Mouse (Mus musculus): ENCODE measurements around the gene Klk1b24. TPM values are rescaled to one million over a fixed set of nuclear protein-coding genes. Genes with fewer than 3 reads are reported as not detected.
"Not testable (repeated sequence)": the region's sequence is repeated elsewhere in the genome, so short reads cannot be mapped to it uniquely, and the experiment has no call there.

Klk1b24 gene
- polyA plus RNA-seq (2012; fragmentation: generic; extraction: Trizol), result not detected
- long read RNA-seq, experiment 1, result 0 reads
- long read RNA-seq, experiment 2, result 0 reads

- not testable (repeated sequence) for H3K79me3 ChIP-seq (ENCODE audit: low read depth); H3K79me2 ChIP-seq (ENCODE audit: control insufficient read depth, insufficient read depth); H3K27me3 ChIP-seq (ENCODE audit: control insufficient read depth, insufficient read depth, insufficient read length); H3K4me3 ChIP-seq (ENCODE audit: insufficient read depth, poor library complexity, severe bottlenecking); H3ac ChIP-seq (ENCODE audit: control insufficient read depth, insufficient read length, low read depth); H3K36me3 ChIP-seq (ENCODE audit: control insufficient read depth, insufficient read depth)
Measured at GRCm38 (mm10) chr7:44187936-44188335, at the start of gene Klk1b24. Klk1b24 (plus strand) TSS chr7:44188236.

GRCm38 (mm10) chr7:44179299-44180045, 8.6 kb upstream of the Klk1b24 start:
- no peak overlapping the region for H3K4me3 ChIP-seq (ENCODE audit: insufficient read depth, poor library complexity, severe bottlenecking)
- no peaks in the 10 kb centered on the region for H3K36me3 ChIP-seq (ENCODE audit: control insufficient read depth, insufficient read depth)
- no peaks in the 10 kb centered on the region for H3K79me3 ChIP-seq (ENCODE audit: low read depth)
- TF ChIP-seq CEBPB (IDR thresholded peaks at IDR 0.05; ENCODE audit: low read depth), result no peak
- TF ChIP-seq MYOG (IDR thresholded peaks at IDR 0.05; ENCODE audit: control insufficient read depth, extremely low read depth, insufficient read length), result no peak
- no peak for TF ChIP-seq MAX (IDR thresholded peaks at IDR 0.05)
- no peak for TF ChIP-seq CTCF (IDR thresholded peaks at IDR 0.05; ENCODE audit: control insufficient read depth, insufficient read depth, insufficient read length)
- no peak for TF ChIP-seq FOSL1 (IDR thresholded peaks at IDR 0.05; ENCODE audit: insufficient read depth, low read length, poor library complexity, severe bottlenecking)
- TF ChIP-seq MYOD1 (IDR thresholded peaks at IDR 0.05; ENCODE audit: control insufficient read depth, insufficient read length, low read depth), result no peak
- TF ChIP-seq USF1 (IDR thresholded peaks at IDR 0.05; ENCODE audit: low read depth), result no peak
- no peak overlapping the region for H3ac ChIP-seq (ENCODE audit: control insufficient read depth, insufficient read length, low read depth)
- peaks cover 2% of the 10 kb centered on the region for H3K27me3 ChIP-seq (ENCODE audit: control insufficient read depth, insufficient read depth, insufficient read length)
- no peaks in the 10 kb centered on the region for H3K79me2 ChIP-seq (ENCODE audit: control insufficient read depth, insufficient read depth)

- not testable (repeated sequence) for H3K4me3 ChIP-seq (ENCODE audit: insufficient read depth, poor library complexity, severe bottlenecking)
Measured at GRCm38 (mm10) chr7:44186516-44186915, 1.5 kb upstream of the Klk1b24 start.

GRCm38 (mm10) chr7:44193466-44193865, 5.4 kb downstream of the Klk1b24 start:
- not testable (repeated sequence) for H3K36me3 ChIP-seq (ENCODE audit: control insufficient read depth, insufficient read depth); H3K4me3 ChIP-seq (ENCODE audit: insufficient read depth, poor library complexity, severe bottlenecking); H3ac ChIP-seq (ENCODE audit: control insufficient read depth, insufficient read length, low read depth); H3K79me2 ChIP-seq (ENCODE audit: control insufficient read depth, insufficient read depth); H3K27me3 ChIP-seq (ENCODE audit: control insufficient read depth, insufficient read depth, insufficient read length); H3K79me3 ChIP-seq (ENCODE audit: low read depth)

More at GRCm38 (mm10) chr7:44186516-44186915, 1.5 kb upstream of the Klk1b24 start:
- not testable (repeated sequence) for H3K79me2 ChIP-seq (ENCODE audit: control insufficient read depth, insufficient read depth); H3K79me3 ChIP-seq (ENCODE audit: low read depth); H3ac ChIP-seq (ENCODE audit: control insufficient read depth, insufficient read length, low read depth); H3K36me3 ChIP-seq (ENCODE audit: control insufficient read depth, insufficient read depth); H3K27me3 ChIP-seq (ENCODE audit: control insufficient read depth, insufficient read depth, insufficient read length)

- no peaks in the 10 kb centered on the region for H3K36me3 ChIP-seq (ENCODE audit: control insufficient read depth, insufficient read depth)
- no peak within 1 kb of the TSS for H3K4me3 ChIP-seq (ENCODE audit: insufficient read depth, poor library complexity, severe bottlenecking)
- no peaks in the 10 kb centered on the region for H3K79me2 ChIP-seq (ENCODE audit: control insufficient read depth, insufficient read depth)
- H3ac ChIP-seq (ENCODE audit: control insufficient read depth, insufficient read length, low read depth), result no peak within 1 kb of the TSS
- TF ChIP-seq MYOD1 (IDR thresholded peaks at IDR 0.05; ENCODE audit: control insufficient read depth, insufficient read length, low read depth) (no peak), MAX (IDR thresholded peaks at IDR 0.05) (no peak), USF1 (IDR thresholded peaks at IDR 0.05; ENCODE audit: low read depth) (no peak), MYOG (IDR thresholded peaks at IDR 0.05; ENCODE audit: control insufficient read depth, extremely low read depth, insufficient read length) (no peak), CTCF (IDR thresholded peaks at IDR 0.05; ENCODE audit: control insufficient read depth, insufficient read depth, insufficient read length) (no peak), CEBPB (IDR thresholded peaks at IDR 0.05; ENCODE audit: low read depth) (no peak), FOSL1 (IDR thresholded peaks at IDR 0.05; ENCODE audit: insufficient read depth, low read length, poor library complexity, severe bottlenecking) (no peak)
- no peaks in the 10 kb centered on the region for H3K79me3 ChIP-seq (ENCODE audit: low read depth)
- no peaks in the 10 kb centered on the region for H3K27me3 ChIP-seq (ENCODE audit: control insufficient read depth, insufficient read depth, insufficient read length)
Measured at GRCm38 (mm10) chr7:44197891-44198290, 9.9 kb downstream of the Klk1b24 start, which contains the start of gene Klk1b3. Klk1b3 (plus strand) TSS chr7:44198191.

GRCm38 (mm10) chr7:44207135-44207534, 19.1 kb downstream of the Klk1b24 start, which contains the start of gene Klk1b4:
Klk1b4 (plus strand) TSS chr7:44207435.
- not testable (repeated sequence) for H3ac ChIP-seq (ENCODE audit: control insufficient read depth, insufficient read length, low read depth); H3K79me2 ChIP-seq (ENCODE audit: control insufficient read depth, insufficient read depth); H3K36me3 ChIP-seq (ENCODE audit: control insufficient read depth, insufficient read depth); H3K4me3 ChIP-seq (ENCODE audit: insufficient read depth, poor library complexity, severe bottlenecking); H3K79me3 ChIP-seq (ENCODE audit: low read depth); H3K27me3 ChIP-seq (ENCODE audit: control insufficient read depth, insufficient read depth, insufficient read length)

GRCm38 (mm10) chr7:44208307-44208706, 20.3 kb downstream of the Klk1b24 start:
- Histone ChIP-seq H3K79me2 (ENCODE audit: control insufficient read depth, insufficient read depth) (no peaks in the 10 kb centered on the region), H3ac (ENCODE audit: control insufficient read depth, insufficient read length, low read depth) (no peak overlapping the region), H3K79me3 (ENCODE audit: low read depth) (no peaks in the 10 kb centered on the region), H3K27me3 (ENCODE audit: control insufficient read depth, insufficient read depth, insufficient read length) (no peaks in the 10 kb centered on the region), H3K4me3 (ENCODE audit: insufficient read depth, poor library complexity, severe bottlenecking) (no peak overlapping the region), H3K36me3 (ENCODE audit: control insufficient read depth, insufficient read depth) (no peaks in the 10 kb centered on the region)
- TF ChIP-seq MYOD1 (IDR thresholded peaks at IDR 0.05; ENCODE audit: control insufficient read depth, insufficient read length, low read depth), result no peak
- no peak for TF ChIP-seq USF1 (IDR thresholded peaks at IDR 0.05; ENCODE audit: low read depth)
- no peak for TF ChIP-seq CTCF (IDR thresholded peaks at IDR 0.05; ENCODE audit: control insufficient read depth, insufficient read depth, insufficient read length)
- TF ChIP-seq MYOG (IDR thresholded peaks at IDR 0.05; ENCODE audit: control insufficient read depth, extremely low read depth, insufficient read length), result no peak
- no peak for TF ChIP-seq MAX (IDR thresholded peaks at IDR 0.05)
- no peak for TF ChIP-seq FOSL1 (IDR thresholded peaks at IDR 0.05; ENCODE audit: insufficient read depth, low read length, poor library complexity, severe bottlenecking)
- TF ChIP-seq CEBPB (IDR thresholded peaks at IDR 0.05; ENCODE audit: low read depth), result no peak

Data from C2C12 (cell line).